Mouse (Mus musculus): ENCODE data around the gene Dhx35. TPM values are rescaled to one million over a fixed set of nuclear protein-coding genes. Genes with fewer than 3 reads are reported as not detected.

The Dhx35 gene
- polyA plus RNA-seq, 1 experiment, result 3.9 TPM

GRCm38 (mm10) chr2:158799328-158799727, 4.7 kb downstream of the Dhx35 start:
- no peak overlapping the region for H3K4me3 ChIP-seq (replicated peaks)
- H3K27me3 ChIP-seq (replicated peaks), result no peaks in the 10 kb centered on the region
- H3K36me3 ChIP-seq (replicated peaks; ENCODE audit: low read length), result peaks cover 52% of the 10 kb centered on the region
- 0 out of 2 replicates have a peak, but pooled peaks cover 4% of the 10 kb centered on the region for H3K9me3 ChIP-seq
- TF ChIP-seq GATA1 (IDR thresholded peaks at IDR 0.05; ENCODE audit: borderline replicate concordance, low read length) (no peak), FLI1 (IDR thresholded peaks at IDR 0.05; ENCODE audit: low read length) (no peak)
- peaks cover 25% of the 10 kb centered on the region for H3K4me1 ChIP-seq

GRCm38 (mm10) chr2:158800788-158801187, 6.2 kb downstream of the Dhx35 start:
- Histone ChIP-seq H3K9me3 (0 out of 2 replicates have a peak, but pooled peaks cover 4% of the 10 kb centered on the region), H3K36me3 (replicated peaks; ENCODE audit: low read length) (peaks cover 64% of the 10 kb centered on the region), H3K4me1 (peaks cover 18% of the 10 kb centered on the region), H3K4me3 (replicated peaks) (no peak overlapping the region), H3K27me3 (replicated peaks) (no peaks in the 10 kb centered on the region)
- no peak for TF ChIP-seq FLI1 (IDR thresholded peaks at IDR 0.05; ENCODE audit: low read length)
- no peak for TF ChIP-seq GATA1 (IDR thresholded peaks at IDR 0.05; ENCODE audit: borderline replicate concordance, low read length)

- Histone ChIP-seq H3K27me3 (replicated peaks) (no peaks in the 10 kb centered on the region), H3K9me3 (0 out of 2 replicates have a peak, but pooled peaks cover 4% of the 10 kb centered on the region), H3K36me3 (replicated peaks; ENCODE audit: low read length) (peaks cover 84% of the 10 kb centered on the region), H3K4me3 (replicated peaks) (no peak overlapping the region), H3K4me1 (peaks cover 7% of the 10 kb centered on the region)
- no peak for TF ChIP-seq FLI1 (IDR thresholded peaks at IDR 0.05; ENCODE audit: low read length)
- TF ChIP-seq GATA1 (IDR thresholded peaks at IDR 0.05; ENCODE audit: borderline replicate concordance, low read length), result no peak
These were observed 9.0 kb downstream of the Dhx35 start for GRCm38 (mm10) chr2:158803575-158803974.

GRCm38 (mm10) chr2:158815686-158816085, 21.1 kb downstream of the Dhx35 start:
- H3K4me3 ChIP-seq (replicated peaks), result no peak overlapping the region
- no peaks in the 10 kb centered on the region for H3K27me3 ChIP-seq (replicated peaks)
- peaks cover 12% of the 10 kb centered on the region for H3K4me1 ChIP-seq
- TF ChIP-seq FLI1 (IDR thresholded peaks at IDR 0.05; ENCODE audit: low read length), result no peak
- TF ChIP-seq GATA1 (IDR thresholded peaks at IDR 0.05; ENCODE audit: borderline replicate concordance, low read length), result no peak
- no peaks in the 10 kb centered on the region for H3K9me3 ChIP-seq
- H3K36me3 ChIP-seq (replicated peaks; ENCODE audit: low read length), result peaks cover 83% of the 10 kb centered on the region

- H3K27me3 ChIP-seq (replicated peaks), result no peaks in the 10 kb centered on the region
- H3K36me3 ChIP-seq (replicated peaks; ENCODE audit: low read length), result peaks cover 88% of the 10 kb centered on the region
- H3K9me3 ChIP-seq, result no peaks in the 10 kb centered on the region
- no peak overlapping the region for H3K4me3 ChIP-seq (replicated peaks)
- TF ChIP-seq GATA1 (IDR thresholded peaks at IDR 0.05; ENCODE audit: borderline replicate concordance, low read length) (no peak), FLI1 (IDR thresholded peaks at IDR 0.05; ENCODE audit: low read length) (no peak)
- H3K4me1 ChIP-seq, result peaks cover 12% of the 10 kb centered on the region
These were observed 21.6 kb downstream of the Dhx35 start for GRCm38 (mm10) chr2:158816239-158816638.

- Histone ChIP-seq H3K9me3 (no peaks in the 10 kb centered on the region), H3K27me3 (replicated peaks) (no peaks in the 10 kb centered on the region), H3K4me3 (replicated peaks) (no peak overlapping the region), H3K4me1 (peaks cover 9% of the 10 kb centered on the region), H3K36me3 (replicated peaks; ENCODE audit: low read length) (peaks cover 91% of the 10 kb centered on the region)
- no peak for TF ChIP-seq GATA1 (IDR thresholded peaks at IDR 0.05; ENCODE audit: borderline replicate concordance, low read length)
- no peak for TF ChIP-seq FLI1 (IDR thresholded peaks at IDR 0.05; ENCODE audit: low read length)
These were observed 23.1 kb downstream of the Dhx35 start for GRCm38 (mm10) chr2:158817708-158818107.

- H3K36me3 ChIP-seq (replicated peaks; ENCODE audit: low read length), result peaks cover 96% of the 10 kb centered on the region
- H3K27me3 ChIP-seq (replicated peaks), result no peaks in the 10 kb centered on the region
- no peak for TF ChIP-seq FLI1 (IDR thresholded peaks at IDR 0.05; ENCODE audit: low read length)
- TF ChIP-seq GATA1 (IDR thresholded peaks at IDR 0.05; ENCODE audit: borderline replicate concordance, low read length), result no peak
- H3K4me1 ChIP-seq, result peaks cover 5% of the 10 kb centered on the region; the same call in 1 of the 2 replicates
- no peaks in the 10 kb centered on the region for H3K9me3 ChIP-seq
- no peak overlapping the region for H3K4me3 ChIP-seq (replicated peaks)
These were observed 33.5 kb downstream of the Dhx35 start for GRCm38 (mm10) chr2:158828124-158828523.

- H3K9me3 ChIP-seq, result no peaks in the 10 kb centered on the region
- H3K27me3 ChIP-seq (replicated peaks), result no peaks in the 10 kb centered on the region
- H3K4me3 ChIP-seq (replicated peaks), result no peak overlapping the region
- H3K36me3 ChIP-seq (replicated peaks; ENCODE audit: low read length), result peaks cover 99% of the 10 kb centered on the region
- peaks cover 5% of the 10 kb centered on the region; the same call in 1 of the 2 replicates for H3K4me1 ChIP-seq
- no peak for TF ChIP-seq GATA1 (IDR thresholded peaks at IDR 0.05; ENCODE audit: borderline replicate concordance, low read length)
- no peak for TF ChIP-seq FLI1 (IDR thresholded peaks at IDR 0.05; ENCODE audit: low read length)
These were observed 35.1 kb downstream of the Dhx35 start for GRCm38 (mm10) chr2:158829746-158830145.

- Histone ChIP-seq H3K4me3 (replicated peaks) (no peak overlapping the region), H3K27me3 (replicated peaks) (no peaks in the 10 kb centered on the region), H3K9me3 (no peaks in the 10 kb centered on the region), H3K36me3 (replicated peaks; ENCODE audit: low read length) (peaks cover 99% of the 10 kb centered on the region), H3K4me1 (peaks cover 5% of the 10 kb centered on the region; the same call in 1 of the 2 replicates)
- TF ChIP-seq FLI1 (IDR thresholded peaks at IDR 0.05; ENCODE audit: low read length) (no peak), GATA1 (IDR thresholded peaks at IDR 0.05; ENCODE audit: borderline replicate concordance, low read length) (no peak)
These were observed 38.6 kb downstream of the Dhx35 start for GRCm38 (mm10) chr2:158833221-158833620.

- H3K9me3 ChIP-seq, result no peaks in the 10 kb centered on the region
- peaks cover 5% of the 10 kb centered on the region; the same call in 1 of the 2 replicates for H3K4me1 ChIP-seq
- H3K27me3 ChIP-seq (replicated peaks), result no peaks in the 10 kb centered on the region
- TF ChIP-seq FLI1 (IDR thresholded peaks at IDR 0.05; ENCODE audit: low read length) (no peak), GATA1 (IDR thresholded peaks at IDR 0.05; ENCODE audit: borderline replicate concordance, low read length) (no peak)
- H3K36me3 ChIP-seq (replicated peaks; ENCODE audit: low read length), result peaks cover 99% of the 10 kb centered on the region
- no peak overlapping the region for H3K4me3 ChIP-seq (replicated peaks)
These were observed 39.0 kb downstream of the Dhx35 start for GRCm38 (mm10) chr2:158833645-158834044.
